Mouse (Mus musculus) limb, embryonic 10.5 days (tissue): ENCODE measurements around the gene H2al1c. TPM values are rescaled to one million over a fixed set of nuclear protein-coding genes. Genes with fewer than 3 reads are reported as not detected.
"Not testable (repeated sequence)": the region's sequence is repeated elsewhere in the genome, so short reads cannot be mapped to it uniquely, and the experiment has no call there.

Experiments used
- DNase-seq: peaks from one replicate; pipeline ENCODE4 v3.0.0-alpha.2; 2017; ENCODE audit warnings: low spot score
- H3K27ac ChIP-seq: fragments of 300-500 bp; sonication (generic); 2 replicates; pipeline ENCODE4 v1.5.1; 2016; ENCODE audit warnings: mild to moderate bottlenecking
- H3K27me3 ChIP-seq: fragments of 300-500 bp; sonication (generic); 2 replicates; pipeline ENCODE4 v1.6.1; 2016; ENCODE audit warnings: low read depth, mild to moderate bottlenecking; ENCODE audit not compliant: poor library complexity, severe bottlenecking
- H3K36me3 ChIP-seq: fragments of 300-500 bp; sonication (generic); 2 replicates; pipeline ENCODE4 v1.6.1; 2016; ENCODE audit warnings: mild to moderate bottlenecking, moderate library complexity
- H3K4me1 ChIP-seq: fragments of 300-500 bp; sonication (generic); 2 replicates; pipeline ENCODE4 v1.6.1; 2016
- H3K4me3 ChIP-seq: fragments of 300-500 bp; sonication (generic); 2 replicates; pipeline ENCODE4 v1.5.1; 2016; ENCODE audit warnings: mild to moderate bottlenecking, moderate library complexity
- H3K9me3 ChIP-seq: fragments of 300-500 bp; sonication (generic); replicated peaks from 2 replicates; pipeline ENCODE4 v1.6.1; 2016; ENCODE audit warnings: mild to moderate bottlenecking
- WGBS: fragments of 180-500 bp; shearing (Covaris S2); methylation state at CpG from one replicate; pipeline ENCODE4 v1.1.7; 2016; 5-methylcytosine and 5-hydroxymethylcytosine counted together
- polyA plus RNA-seq: library from polyadenylated mRNA; unstranded; fragments of >200 nt; fragmentation: Nextera tagmentation; extraction: Ambion mirVana; gene quantifications from 2 replicates; pipeline ENCODE4 v1.2.1, GENCODE M21; 2016

Gene H2al1c
- not detected in 2 replicates for polyA plus RNA-seq

DNA sequence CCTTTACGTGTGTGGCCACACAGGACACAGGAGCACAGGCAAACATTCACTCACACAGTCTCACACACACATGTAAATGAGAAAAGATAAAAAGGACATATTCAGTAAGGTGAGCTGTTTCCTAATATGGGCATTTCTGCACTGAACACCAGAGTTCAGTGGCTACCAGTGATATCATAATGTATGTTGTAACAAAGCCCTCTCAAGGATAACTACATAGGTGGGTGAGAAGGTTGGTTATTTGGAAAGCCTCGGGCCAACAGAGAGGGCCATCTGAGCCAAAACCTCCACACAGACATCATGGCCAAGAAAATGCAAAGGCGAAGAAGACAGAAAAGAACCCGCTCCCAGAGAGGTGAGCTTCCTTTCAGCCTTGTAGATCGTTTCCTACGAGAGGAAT, at the start of gene H2al1c:
TSS of gene H2al1c (plus strand) at position 301 of the 400 bp plus-strand sequence.
- not testable (repeated sequence) for H3K27ac ChIP-seq, H3K36me3 ChIP-seq, H3K4me3 ChIP-seq, H3K27me3 ChIP-seq, DNase-seq, H3K9me3 ChIP-seq, H3K4me1 ChIP-seq
- 92% methylated on average over 1 of the region's 6 CpGs for WGBS

GRCm38 (mm10) chrX:11264918-11265317, 40.5 kb upstream of the H2al1c start:
- 75% methylated on average over 8 of the region's 8 CpGs for WGBS
- Histone ChIP-seq H3K36me3 (no peaks in the 10 kb centered on the region), H3K27me3 (peaks cover 93% of the 10 kb centered on the region), H3K27ac (no peak overlapping the region), H3K4me1 (peaks cover 25% of the 10 kb centered on the region), H3K4me3 (no peak overlapping the region), H3K9me3 (no peaks in the 10 kb centered on the region)
- no peak for DNase-seq

DNA sequence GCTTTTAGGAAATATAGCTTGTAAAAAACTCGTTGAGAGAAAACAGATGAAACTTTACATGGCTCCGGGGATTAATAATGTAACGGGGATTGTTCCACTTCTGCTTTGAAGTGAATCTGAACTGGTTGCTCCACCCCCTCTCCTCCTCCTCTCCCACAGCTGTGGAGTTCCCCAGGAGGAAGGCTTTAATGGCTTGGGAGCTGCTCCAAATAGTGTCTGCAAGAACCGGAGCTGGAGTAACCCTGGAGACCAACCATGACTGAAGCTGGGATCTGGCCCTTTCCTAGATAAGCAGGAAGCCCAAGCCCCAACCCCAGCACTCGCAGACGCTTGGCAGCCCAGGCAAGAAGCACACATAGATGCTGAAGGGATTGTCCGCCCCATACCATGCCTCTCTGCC, 37.7 kb upstream of the H2al1c start:
- peaks cover 94% of the 10 kb centered on the region for H3K27me3 ChIP-seq
- peaks cover 25% of the 10 kb centered on the region for H3K4me1 ChIP-seq
- WGBS: 55% methylated on average over 7 of the region's 7 CpGs
- DNase-seq: no peak
- H3K9me3 ChIP-seq: no peaks in the 10 kb centered on the region
- H3K4me3 ChIP-seq: no peak overlapping the region
- no peak overlapping the region for H3K27ac ChIP-seq
- H3K36me3 ChIP-seq: no peaks in the 10 kb centered on the region

- Histone ChIP-seq H3K4me1 (peaks cover 25% of the 10 kb centered on the region), H3K36me3 (no peaks in the 10 kb centered on the region), H3K9me3 (no peaks in the 10 kb centered on the region), H3K27me3 (peaks cover 100% of the 10 kb centered on the region), H3K27ac (no peak overlapping the region), H3K4me3 (no peak overlapping the region)
- 93% methylated on average over 3 of the region's 3 CpGs for WGBS
- DNase-seq: no peak
Measured at GRCm38 (mm10) chrX:11269074-11269473, 36.4 kb upstream of the H2al1c start.

DNA sequence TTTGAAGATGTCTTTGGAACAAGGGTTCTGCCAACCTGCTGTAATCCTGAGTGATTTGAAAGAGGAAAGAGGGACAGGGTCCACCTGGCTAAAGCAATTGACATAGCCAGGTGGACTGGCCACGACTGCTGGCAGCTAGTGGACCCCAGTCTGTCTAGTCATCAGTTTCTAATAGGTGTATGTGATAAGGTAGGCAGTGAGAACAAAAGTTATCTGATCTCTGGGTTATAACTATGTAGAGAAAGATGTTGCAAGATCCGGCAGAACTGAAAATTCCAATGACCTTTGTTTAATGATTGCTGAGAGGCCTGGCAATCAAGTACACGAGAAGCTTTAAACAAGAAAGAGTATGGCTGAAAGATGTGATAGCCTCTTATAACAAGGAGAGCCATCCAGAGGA, 32.3 kb upstream of the H2al1c start:
- H3K4me3 ChIP-seq: no peak overlapping the region
- peaks cover 95% of the 10 kb centered on the region for H3K27me3 ChIP-seq
- DNase-seq: no peak
- no peak overlapping the region for H3K27ac ChIP-seq
- WGBS: 89% methylated on average over 3 of the region's 3 CpGs
- no peaks in the 10 kb centered on the region for H3K36me3 ChIP-seq
- no peaks in the 10 kb centered on the region; the same call in 1 of the 2 replicates for H3K4me1 ChIP-seq
- H3K9me3 ChIP-seq: no peaks in the 10 kb centered on the region

GRCm38 (mm10) chrX:11277083-11277482, 28.4 kb upstream of the H2al1c start:
- peaks cover 93% of the 10 kb centered on the region for H3K27me3 ChIP-seq
- H3K4me3 ChIP-seq: no peak overlapping the region
- H3K9me3 ChIP-seq: no peaks in the 10 kb centered on the region
- no peaks in the 10 kb centered on the region for H3K36me3 ChIP-seq
- WGBS: 89% methylated on average over 6 of the region's 6 CpGs
- no peak overlapping the region for H3K27ac ChIP-seq
- no peaks in the 10 kb centered on the region for H3K4me1 ChIP-seq
- no peak for DNase-seq

GRCm38 (mm10) chrX:11280741-11281140, 24.7 kb upstream of the H2al1c start:
- DNase-seq: no peak
- 93% methylated on average over 2 of the region's 2 CpGs for WGBS
- Histone ChIP-seq H3K27me3 (peaks cover 66% of the 10 kb centered on the region), H3K9me3 (no peaks in the 10 kb centered on the region), H3K27ac (no peak overlapping the region), H3K4me3 (no peak overlapping the region), H3K4me1 (no peaks in the 10 kb centered on the region), H3K36me3 (no peaks in the 10 kb centered on the region)

- H3K9me3 ChIP-seq: no peaks in the 10 kb centered on the region
- no peak overlapping the region for H3K4me3 ChIP-seq
- WGBS: 82% methylated on average over 14 of the region's 14 CpGs
- H3K4me1 ChIP-seq: no peaks in the 10 kb centered on the region
- DNase-seq: no peak
- H3K36me3 ChIP-seq: no peaks in the 10 kb centered on the region
- H3K27me3 ChIP-seq: peaks cover 73% of the 10 kb centered on the region
- no peak overlapping the region for H3K27ac ChIP-seq
Measured at GRCm38 (mm10) chrX:11288306-11288882, 17.1 kb upstream of the H2al1c start.

- Histone ChIP-seq H3K36me3 (no peaks in the 10 kb centered on the region), H3K27ac (no peak overlapping the region), H3K4me3 (no peak overlapping the region), H3K9me3 (no peaks in the 10 kb centered on the region), H3K27me3 (peaks cover 82% of the 10 kb centered on the region), H3K4me1 (no peaks in the 10 kb centered on the region)
- DNase-seq: no peak
- WGBS: 82% methylated on average over 4 of the region's 4 CpGs
Measured at GRCm38 (mm10) chrX:11289244-11289643, 16.2 kb upstream of the H2al1c start.

GRCm38 (mm10) chrX:11298957-11299356, 6.5 kb upstream of the H2al1c start, which contains the start of gene H2al1a:
Gene H2al1a, plus strand, starts transcription at chrX:11299257.
- H3K27ac ChIP-seq, H3K36me3 ChIP-seq, H3K4me3 ChIP-seq, H3K4me1 ChIP-seq, DNase-seq, H3K9me3 ChIP-seq: not testable (repeated sequence)
- H3K27me3 ChIP-seq: peaks cover 40% of the 10 kb centered on the region; the same call in 1 of the 2 replicates
- WGBS: no CpG with 5 or more reads among the region's 3 CpGs

DNA sequence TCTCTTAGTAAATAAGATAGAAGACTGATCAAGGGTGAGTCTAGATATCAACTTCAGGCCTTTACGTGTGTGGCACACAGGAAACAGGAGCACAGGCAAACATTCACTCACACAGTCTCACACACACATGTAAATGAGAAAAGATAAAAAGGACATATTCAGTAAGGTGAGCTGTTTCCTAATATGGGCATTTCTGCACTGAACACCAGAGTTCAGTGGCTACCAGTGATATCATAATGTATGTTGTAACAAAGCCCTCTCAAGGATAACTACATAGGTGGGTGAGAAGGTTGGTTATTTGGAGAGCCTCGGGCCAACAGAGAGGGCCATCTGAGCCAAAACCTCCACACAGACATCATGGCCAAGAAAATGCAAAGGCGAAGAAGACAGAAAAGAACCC, 3.3 kb upstream of the H2al1c start, which contains the start of gene H2al1b:
TSS of gene H2al1b (plus strand) at position 301 of the 400 bp plus-strand sequence.
- not testable (repeated sequence) for H3K4me1 ChIP-seq, H3K36me3 ChIP-seq, H3K9me3 ChIP-seq, H3K27ac ChIP-seq, H3K4me3 ChIP-seq, H3K27me3 ChIP-seq, DNase-seq
- 100% methylated on average over 1 of the region's 3 CpGs for WGBS

GRCm38 (mm10) chrX:11308524-11308923, 3.1 kb downstream of the H2al1c start, which contains the start of gene H2al1d:
Gene H2al1d, plus strand, starts transcription at chrX:11308824.
- not testable (repeated sequence) for DNase-seq, H3K9me3 ChIP-seq, H3K27me3 ChIP-seq, H3K27ac ChIP-seq, H3K36me3 ChIP-seq, H3K4me1 ChIP-seq, H3K4me3 ChIP-seq
- WGBS: no CpG with 5 or more reads among the region's 6 CpGs

DNA sequence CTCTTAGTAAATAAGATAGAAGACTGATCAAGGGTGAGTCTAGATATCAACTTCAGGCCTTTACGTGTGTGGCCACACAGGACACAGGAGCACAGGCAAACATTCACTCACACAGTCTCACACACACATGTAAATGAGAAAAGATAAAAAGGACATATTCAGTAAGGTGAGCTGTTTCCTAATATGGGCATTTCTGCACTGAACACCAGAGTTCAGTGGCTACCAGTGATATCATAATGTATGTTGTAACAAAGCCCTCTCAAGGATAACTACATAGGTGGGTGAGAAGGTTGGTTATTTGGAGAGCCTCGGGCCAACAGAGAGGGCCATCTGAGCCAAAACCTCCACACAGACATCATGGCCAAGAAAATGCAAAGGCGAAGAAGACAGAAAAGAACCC, 6.2 kb downstream of the H2al1c start, which contains the start of gene H2al1e:
TSS of gene H2al1e (plus strand) at position 301 of the 400 bp plus-strand sequence.
- not testable (repeated sequence) for H3K9me3 ChIP-seq, H3K27ac ChIP-seq, H3K27me3 ChIP-seq, H3K36me3 ChIP-seq, H3K4me1 ChIP-seq, DNase-seq, H3K4me3 ChIP-seq
- WGBS: no CpG with 5 or more reads among the region's 3 CpGs

- not testable (repeated sequence) for H3K9me3 ChIP-seq, H3K27me3 ChIP-seq, DNase-seq, H3K4me1 ChIP-seq, H3K36me3 ChIP-seq, H3K4me3 ChIP-seq, H3K27ac ChIP-seq
- no CpG with 5 or more reads among the region's 6 CpGs for WGBS
Measured at GRCm38 (mm10) chrX:11314858-11315257, 9.4 kb downstream of the H2al1c start, which contains the start of gene H2al1f. Gene H2al1f, plus strand, starts transcription at chrX:11315158.
